Mouse (Mus musculus) CD4-positive, CD25-positive, alpha-beta regulatory T cell (primary cell): ENCODE results near the gene Apol7b. TPM values are rescaled to one million over a fixed set of nuclear protein-coding genes. Genes with fewer than 3 reads are reported as not detected.

Source experiments
- polyA plus RNA-seq: library from polyadenylated mRNA; unstranded; fragments of 100-300 nt; shearing (Covaris generic); gene quantifications from one replicate; pipeline ENCODE4 v1.2.1, GENCODE M21; 2017

Gene Apol7b
- polyA plus RNA-seq, result 0.56 TPM

DNA sequence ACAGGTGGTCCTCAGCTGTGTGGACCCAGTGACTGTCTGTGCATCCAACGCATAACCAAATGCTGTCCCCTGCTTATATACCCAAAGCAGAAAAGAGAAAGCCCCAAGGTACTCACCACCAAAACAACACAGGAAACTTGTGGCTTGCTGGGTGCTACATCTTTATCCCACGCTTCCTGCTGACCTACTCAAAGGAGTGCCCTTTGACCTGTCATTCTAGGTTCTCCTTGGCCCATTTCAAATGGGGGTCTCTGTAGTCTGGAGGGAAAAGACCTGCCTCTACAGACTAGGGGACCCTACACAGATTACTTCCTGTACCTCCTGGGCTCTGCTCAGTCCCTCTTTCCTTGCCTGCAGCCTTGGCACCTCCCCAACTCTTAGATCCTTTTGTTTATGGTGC is at the start of gene Apol7b:
Apol7b (minus strand) TSS at position 101 of the 400 bp plus-strand sequence.

DNA sequence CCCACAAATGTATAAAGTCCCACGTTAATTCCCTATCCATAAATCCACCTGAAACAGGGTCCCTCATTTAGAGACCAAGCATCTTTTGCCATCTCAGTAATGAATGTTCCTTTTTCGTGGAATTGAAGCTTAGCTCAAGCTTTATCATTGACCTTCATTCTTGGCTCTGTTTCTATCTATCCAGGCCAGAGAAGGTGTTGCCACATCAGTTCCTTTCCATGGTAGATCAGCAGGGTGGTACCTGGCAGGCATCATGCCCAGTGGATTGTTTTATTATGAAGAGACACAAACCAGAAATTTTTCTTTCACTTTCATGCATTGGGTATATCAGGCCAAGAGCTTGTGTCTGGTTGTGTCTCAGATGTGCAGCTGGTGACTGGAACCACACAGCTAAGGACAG is 29.4 kb upstream of the Apol7b start, which contains the start of gene Apol10a:
Apol10a (plus strand) TSS at position 355 of the 400 bp plus-strand sequence.

DNA sequence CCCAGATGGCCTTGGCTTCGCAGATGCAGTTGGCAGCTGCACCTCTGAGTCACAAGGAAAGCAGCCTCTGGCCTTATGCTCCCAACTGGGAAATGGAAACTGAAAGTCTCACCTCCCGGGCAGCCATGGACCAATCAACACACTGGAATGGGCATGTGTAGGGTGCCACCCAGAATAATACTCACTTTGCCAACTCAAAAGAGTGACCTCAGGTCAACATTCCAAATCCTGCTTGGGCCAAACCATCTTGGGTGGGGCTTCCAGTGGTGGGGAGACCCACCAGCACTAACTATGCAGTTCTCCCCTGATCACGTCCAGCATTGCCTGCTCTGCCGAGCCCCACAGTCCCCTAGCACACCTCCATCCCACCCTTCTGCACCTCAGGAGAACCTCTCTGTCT is 36.3 kb downstream of the Apol7b start, which contains the start of gene Apol9a:
Apol9a (minus strand) TSS at position 101 of the 400 bp plus-strand sequence.

DNA sequence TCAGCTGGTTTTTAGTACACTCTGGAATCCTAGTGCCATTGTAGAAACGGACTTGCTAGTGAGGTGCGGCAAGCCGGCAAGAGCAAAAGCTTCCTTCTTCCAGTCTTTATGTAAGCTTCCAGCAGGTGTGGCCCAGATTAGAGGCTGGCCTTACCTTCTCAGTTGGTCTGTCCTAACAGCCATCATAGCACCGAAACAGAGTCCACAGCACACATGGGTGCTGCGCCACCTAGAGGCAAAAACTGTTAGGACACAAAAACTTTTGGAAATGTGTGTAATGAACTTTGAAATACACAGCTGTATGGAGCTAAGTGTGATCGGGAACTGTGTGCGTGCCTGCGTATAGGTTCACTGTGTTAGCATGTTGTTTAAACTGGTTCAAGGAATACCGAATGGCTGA is 48.3 kb downstream of the Apol7b start, which contains the start of gene Apol7a:
Apol7a (minus strand) TSS at position 84 of the 400 bp plus-strand sequence.

Other genes starting within 250 kb of the Apol7b start
- gene Rbfox2, start 140.5 kb downstream of the Apol7b start, polyA plus RNA-seq, result 0.13 TPM
- gene Apol7a, start 48.4 kb downstream of the Apol7b start, polyA plus RNA-seq, result not detected
- 13.3 TPM for gene Apol9a, start 36.4 kb downstream of the Apol7b start, polyA plus RNA-seq
- gene Apol10a, start 29.6 kb upstream of the Apol7b start, polyA plus RNA-seq, result 0.14 TPM
- gene Apol11a, start 60.8 kb upstream of the Apol7b start, polyA plus RNA-seq, result 0.11 TPM
- 0.69 TPM for gene Apol7c, start 85.8 kb upstream of the Apol7b start, polyA plus RNA-seq
- not detected for gene 1700025B11Rik, start 114.4 kb upstream of the Apol7b start, polyA plus RNA-seq
- 2.4 TPM for gene Apol10b, start 148.6 kb upstream of the Apol7b start, polyA plus RNA-seq
- not detected for gene Gm36245, start 151.8 kb upstream of the Apol7b start, polyA plus RNA-seq
- gene Apol11b, start 195.8 kb upstream of the Apol7b start, polyA plus RNA-seq, result 0.26 TPM